Mouse (Mus musculus) urinary bladder, adult 2 months (tissue): ENCODE measurements around the gene Wdr35. TPM values are rescaled to one million over a fixed set of nuclear protein-coding genes. Genes with fewer than 3 reads are reported as not detected.

ENCODE experiments used
- DNase-seq: peaks from one replicate; pipeline ENCODE4 v3.0.0; 2022; ENCODE audit warnings: low spot score
- polyA plus RNA-seq: library from polyadenylated mRNA; depleted of rRNA; stranded (reverse); fragments of >200 nt; gene quantifications from 2 replicates; pipeline ENCODE4 v1.2.3, GENCODE M21; 2012; rRNA removed

The Wdr35 gene
- polyA plus RNA-seq, 1 experiment, result 10.5 TPM

- DNase-seq, result peak; percentile 54
Observed at GRCm38 (mm10) chr12:9052075-9052829, 78.6 kb downstream of the Wdr35 start.

- no peak for DNase-seq
Observed at GRCm38 (mm10) chr12:9053345-9053744, 79.7 kb downstream of the Wdr35 start.

- DNase-seq, result no peak
Observed at GRCm38 (mm10) chr12:9054012-9054411, 80.3 kb downstream of the Wdr35 start.

GRCm38 (mm10) chr12:9055269-9055668 is 81.6 kb downstream of the Wdr35 start:
- no peak for DNase-seq

GRCm38 (mm10) chr12:9059502-9059901 is 85.8 kb downstream of the Wdr35 start:
- DNase-seq, result no peak

- no peak for DNase-seq
Observed at GRCm38 (mm10) chr12:9059965-9060364, 86.3 kb downstream of the Wdr35 start.

GRCm38 (mm10) chr12:9063611-9064010 is 89.9 kb downstream of the Wdr35 start:
- no peak for DNase-seq

- no peak for DNase-seq
Observed at GRCm38 (mm10) chr12:9071058-9071457, 97.4 kb downstream of the Wdr35 start.

GRCm38 (mm10) chr12:9071493-9071892 is 97.8 kb downstream of the Wdr35 start:
- DNase-seq, result no peak

GRCm38 (mm10) chr12:9077554-9078125 is 103.9 kb downstream of the Wdr35 start:
- DNase-seq, result no peak

Other genes starting within 250 kb of the Wdr35 start
- gene Sdc1, start 202.6 kb upstream of the Wdr35 start, polyA plus RNA-seq, result 231 TPM in 2 replicates
- 786 and 857 TPM in 2 replicates for gene Laptm4a, start 52.2 kb upstream of the Wdr35 start, polyA plus RNA-seq
- 0.01 TPM in 1 of 2 replicates, not detected in the other for gene Matn3, start 26.0 kb upstream of the Wdr35 start, polyA plus RNA-seq
- gene Ttc32, start 56.1 kb downstream of the Wdr35 start, polyA plus RNA-seq, result 8.0 and 9.2 TPM in 2 replicates